Mouse (Mus musculus): ENCODE measurements around the gene Slc25a21.

DNA sequence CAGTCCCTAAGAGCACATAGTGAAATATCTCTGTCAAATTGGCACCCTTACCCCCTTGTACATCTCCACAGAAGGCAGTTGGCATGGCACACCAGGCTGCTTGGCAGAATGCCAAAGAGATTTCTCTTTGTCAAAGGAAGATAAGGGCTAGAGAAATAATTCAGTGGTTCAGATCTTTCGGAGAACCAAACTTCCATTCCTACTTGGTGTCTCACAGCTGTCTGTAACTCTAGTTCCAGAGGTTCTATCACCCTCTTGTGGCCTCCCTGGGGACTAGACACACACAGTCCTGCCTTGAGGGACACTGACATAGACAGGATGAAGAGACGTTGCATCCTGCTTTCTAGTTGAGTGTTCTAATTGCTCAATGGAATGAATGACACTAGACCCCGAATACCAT lies 2.7 kb downstream of the Slc25a21 start:
- TF ChIP-seq CTCF (IDR thresholded peaks at IDR 0.05; ENCODE audit: borderline replicate concordance, insufficient read depth, low read depth, low read length), result 0 out of 2 replicates have a peak, but pooled peaks have one; percentile 5
- no peak for TF ChIP-seq POLR2A (IDR thresholded peaks at IDR 0.05; ENCODE audit: borderline replicate concordance, insufficient read depth, low read length)
